Mouse (Mus musculus) gonadal fat pad, adult 2 months (tissue): Measurements from ENCODE around the gene Wdr47. TPM values are rescaled to one million over a fixed set of nuclear protein-coding genes. Genes with fewer than 3 reads are reported as not detected.
"Not testable (repeated sequence)": the region's sequence is repeated elsewhere in the genome, so short reads cannot be mapped to it uniquely, and the experiment has no call there.

ENCODE experiments used
- DNase-seq: peaks from one replicate; pipeline ENCODE4 v3.0.0-alpha.2; 2012; ENCODE audit warnings: low read depth
- polyA plus RNA-seq: library from polyadenylated mRNA; depleted of rRNA; stranded (reverse); fragments of >200 nt; gene quantifications from 2 replicates; pipeline ENCODE4 v1.2.3, GENCODE M21; 2012; rRNA removed

The Wdr47 gene
- 8.6 and 8.8 TPM in 2 replicates for polyA plus RNA-seq

GRCm38 (mm10) chr3:108590786-108591529 is at the start of gene Wdr47:
Wdr47 (plus strand) TSS chr3:108591279.
- DNase-seq = peak; percentile 45

DNA sequence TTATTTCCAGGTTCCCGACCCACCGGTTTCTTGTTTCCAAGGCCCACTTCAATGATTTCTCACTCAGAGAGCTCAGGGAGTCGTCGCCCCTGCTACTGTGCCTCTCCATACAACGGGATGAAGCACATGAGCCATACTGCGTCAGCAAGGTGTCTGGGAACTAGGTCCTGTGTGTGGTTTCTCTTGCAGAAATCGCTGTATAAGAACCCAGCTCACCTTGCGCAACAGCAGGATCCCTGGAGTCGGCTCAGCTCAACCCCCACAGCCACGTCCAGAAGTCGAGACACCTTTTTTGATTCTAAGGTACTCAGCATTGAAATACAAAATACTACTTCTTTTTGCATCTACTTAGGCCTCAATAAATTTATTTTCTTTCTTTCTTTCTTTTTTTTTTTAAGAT is 48.8 kb upstream of the Wdr47 start:
- DNase-seq = no peak

DNA sequence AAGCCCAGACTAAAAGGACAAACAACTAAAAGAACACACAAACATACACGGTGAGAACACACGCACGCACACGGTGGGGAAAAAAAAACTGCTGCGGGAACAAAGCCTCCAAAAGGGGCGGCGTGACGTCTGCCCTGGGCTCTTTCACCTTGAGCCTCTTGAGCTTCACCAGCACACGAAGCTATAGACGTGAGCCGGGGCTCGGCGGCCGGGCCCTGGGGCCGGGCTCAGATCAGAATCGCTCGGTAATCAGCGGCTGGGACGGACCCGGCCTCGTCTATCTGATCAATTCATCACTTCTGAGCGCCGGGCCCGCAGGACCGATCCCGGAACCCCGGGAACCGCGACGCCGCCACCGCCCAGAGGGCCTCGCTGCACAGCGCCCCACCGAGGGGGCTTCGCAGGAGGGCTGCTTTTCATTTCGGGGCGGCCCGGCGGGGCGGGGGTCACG is 36.9 kb upstream of the Wdr47 start:
- no peak for DNase-seq

DNA sequence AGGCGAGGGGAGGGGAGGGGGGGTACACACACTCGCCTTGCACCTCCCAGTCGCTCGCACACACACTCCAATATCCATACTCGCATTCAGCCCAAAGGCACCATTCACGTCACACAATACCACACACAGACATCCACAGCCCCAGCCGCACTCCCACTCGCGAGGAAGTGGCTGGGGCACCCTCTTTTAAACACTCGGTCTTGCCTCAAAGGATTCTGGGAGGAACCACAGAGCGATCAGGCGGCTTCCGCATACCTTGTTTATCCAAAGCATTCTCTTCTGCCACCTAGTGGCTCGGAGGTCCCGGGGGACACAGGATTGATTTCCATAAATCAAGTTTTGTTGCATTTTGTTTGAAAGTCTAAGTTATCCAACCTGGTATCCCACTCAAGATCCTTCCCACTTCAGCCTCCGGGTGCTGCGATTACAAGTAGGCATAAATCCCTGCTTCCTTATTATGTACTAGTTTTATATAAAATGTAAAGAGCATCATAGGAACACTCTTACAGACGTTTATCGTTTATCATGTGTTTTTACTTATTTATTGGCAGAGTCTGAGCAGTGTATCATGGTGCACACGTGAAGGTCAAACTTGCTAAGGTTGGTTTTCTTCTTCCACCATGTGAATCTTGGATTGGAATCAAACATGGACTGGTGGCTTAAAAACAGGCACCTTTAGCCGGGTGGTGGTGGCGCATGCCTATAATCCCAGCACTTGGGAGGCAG is 36.3 kb upstream of the Wdr47 start:
- no peak for DNase-seq

GRCm38 (mm10) chr3:108557888-108558287 is 33.2 kb upstream of the Wdr47 start:
- no peak for DNase-seq

GRCm38 (mm10) chr3:108562133-108562730 is 28.8 kb upstream of the Wdr47 start, which contains the start of gene Tmem167b:
Tmem167b (minus strand) TSS chr3:108562466.
- peak; percentile 82 for DNase-seq

DNA sequence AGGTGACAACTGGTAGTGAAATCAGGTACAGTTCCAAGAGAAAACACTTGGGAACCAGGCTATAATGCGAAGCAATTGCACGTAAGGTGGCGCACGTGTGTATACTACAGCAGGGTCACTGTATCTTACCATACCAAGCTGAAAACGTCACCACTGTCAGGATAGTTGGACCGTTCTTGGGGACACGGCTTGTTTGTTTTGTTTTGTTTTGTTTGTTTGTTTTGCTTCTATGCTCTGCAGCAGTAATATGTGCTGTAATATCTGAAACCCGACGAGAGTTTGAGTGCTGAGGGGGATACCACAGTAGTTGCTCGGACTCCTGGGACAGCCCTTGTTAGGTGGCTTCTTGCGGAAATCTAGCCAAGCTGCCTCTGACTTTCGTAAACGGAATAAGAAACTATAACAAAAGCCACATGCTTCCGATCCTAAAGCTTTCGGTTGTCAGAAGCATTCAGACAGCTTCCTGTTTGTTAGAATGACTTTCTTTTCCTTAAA is 28.3 kb upstream of the Wdr47 start:
- DNase-seq = no peak

GRCm38 (mm10) chr3:108563309-108563708 is 27.8 kb upstream of the Wdr47 start:
- no peak for DNase-seq

- no peak for DNase-seq
These were observed 22.8 kb upstream of the Wdr47 start for GRCm38 (mm10) chr3:108567990-108568877.

DNA sequence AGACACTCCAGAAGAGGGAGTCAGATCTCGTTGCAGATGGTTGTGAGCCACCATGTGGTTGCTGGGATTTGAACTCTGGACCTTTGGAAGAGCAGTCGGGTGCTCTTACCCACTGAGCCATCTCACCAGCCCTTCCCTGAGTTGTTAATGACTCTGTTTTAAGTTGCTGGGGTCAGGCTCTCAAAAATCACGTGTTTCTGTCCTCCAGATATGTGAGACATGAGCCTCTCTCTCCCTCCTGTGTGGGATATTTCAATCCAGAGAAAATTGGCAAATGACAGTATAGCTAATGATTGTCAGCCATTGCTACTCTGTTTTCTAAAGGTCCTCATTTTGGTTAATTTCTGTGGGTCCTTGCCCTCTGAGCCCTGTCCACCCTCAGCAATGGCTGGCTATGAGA is 21.4 kb upstream of the Wdr47 start:
- DNase-seq = not testable (repeated sequence)

DNA sequence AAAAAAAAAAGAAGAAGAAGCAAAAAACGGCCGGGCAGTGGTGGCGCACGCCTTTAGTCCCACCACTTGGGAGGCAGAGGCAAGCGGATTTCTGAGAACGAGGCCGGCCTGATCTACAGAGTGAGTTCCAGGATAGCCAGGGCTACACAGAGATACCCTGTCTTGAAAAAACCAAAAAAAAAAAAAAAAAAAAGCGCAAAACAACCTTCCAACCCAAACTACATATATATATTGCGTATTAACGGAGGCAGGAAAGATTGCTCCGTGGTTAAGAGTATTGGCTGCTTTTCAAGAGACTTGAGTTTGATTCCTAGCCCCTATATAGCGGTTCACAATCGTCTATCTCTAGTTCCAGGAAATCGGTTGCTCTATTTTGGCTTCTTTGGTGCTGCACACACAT is 20.3 kb upstream of the Wdr47 start:
- DNase-seq = no peak

DNA sequence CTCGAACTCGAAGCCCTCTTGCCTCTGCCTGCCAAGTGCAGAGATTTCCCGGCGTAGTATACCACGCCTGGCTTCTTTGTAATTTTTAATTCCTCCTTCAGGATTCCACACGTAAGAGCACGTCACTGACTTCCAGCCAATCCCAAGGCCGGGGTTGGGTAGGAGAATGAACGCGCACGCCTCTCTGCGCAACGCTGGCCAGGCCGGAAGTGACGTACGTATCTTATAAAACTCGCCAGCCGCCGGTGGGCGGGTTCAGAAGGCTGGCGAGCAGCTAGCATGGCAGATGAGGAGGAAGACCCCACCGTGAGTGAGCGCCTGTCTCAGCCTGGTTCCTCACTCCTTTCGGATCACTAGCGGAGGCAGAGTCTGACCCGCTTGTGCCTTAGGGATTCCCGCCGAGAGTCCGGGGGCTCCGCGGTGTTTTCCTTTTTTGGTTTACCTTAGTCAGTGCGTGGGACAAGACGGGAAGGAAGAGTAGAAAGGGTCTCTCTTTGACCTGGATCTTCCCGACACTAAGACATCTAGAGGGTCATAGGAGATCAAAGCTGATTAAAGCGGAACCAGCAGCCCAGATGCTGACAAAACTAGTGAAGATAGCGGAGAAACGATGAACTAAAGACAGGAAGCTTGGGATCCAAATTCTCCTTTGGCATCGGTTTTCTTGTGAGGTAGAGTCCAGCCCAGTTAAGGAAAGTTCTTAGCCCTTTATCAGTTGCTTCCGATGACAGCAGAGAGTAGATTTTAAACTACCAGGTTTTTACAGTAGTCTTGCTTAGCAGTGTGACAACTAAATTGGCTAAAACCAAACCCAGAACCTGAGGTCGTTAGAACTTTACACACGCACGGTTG is 19.4 kb upstream of the Wdr47 start, which contains the start of gene Taf13:
Taf13 (plus strand) TSS at position 256 of the 852 bp plus-strand sequence.
- no peak for DNase-seq

- DNase-seq = no peak
These were observed 18.6 kb upstream of the Wdr47 start for GRCm38 (mm10) chr3:108572309-108573010.

DNA sequence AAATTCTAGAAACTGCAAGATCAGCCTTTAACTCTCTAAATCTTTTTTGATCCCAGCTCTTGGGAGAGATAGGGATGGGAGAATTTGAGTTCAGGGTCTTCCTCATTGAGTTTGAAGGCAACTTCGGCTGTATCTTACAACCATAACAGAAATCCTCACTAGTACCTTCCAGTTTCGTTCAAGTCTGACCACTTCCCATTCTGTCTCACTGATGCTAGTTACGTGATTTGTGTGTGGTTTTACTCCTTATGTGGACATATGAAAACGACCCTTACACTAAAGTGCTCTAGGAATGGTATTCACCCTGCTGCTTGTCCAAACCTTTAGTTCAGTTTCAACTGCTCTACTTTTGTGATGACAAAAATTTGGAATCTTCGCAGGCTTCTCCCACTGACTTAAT is 17.1 kb upstream of the Wdr47 start:
- no peak for DNase-seq

GRCm38 (mm10) chr3:108584580-108584979 is 6.5 kb upstream of the Wdr47 start:
- no peak for DNase-seq

GRCm38 (mm10) chr3:108588446-108588845 is 2.6 kb upstream of the Wdr47 start:
- DNase-seq = no peak

GRCm38 (mm10) chr3:108591530-108592522 is 747 bp downstream of the Wdr47 start:
- no peak for DNase-seq

- no peak for DNase-seq
These were observed 17.8 kb downstream of the Wdr47 start for GRCm38 (mm10) chr3:108608906-108609305.
